8 mouse cellular contexts compared by ENCODE assay signal in the genomic region with DNA sequence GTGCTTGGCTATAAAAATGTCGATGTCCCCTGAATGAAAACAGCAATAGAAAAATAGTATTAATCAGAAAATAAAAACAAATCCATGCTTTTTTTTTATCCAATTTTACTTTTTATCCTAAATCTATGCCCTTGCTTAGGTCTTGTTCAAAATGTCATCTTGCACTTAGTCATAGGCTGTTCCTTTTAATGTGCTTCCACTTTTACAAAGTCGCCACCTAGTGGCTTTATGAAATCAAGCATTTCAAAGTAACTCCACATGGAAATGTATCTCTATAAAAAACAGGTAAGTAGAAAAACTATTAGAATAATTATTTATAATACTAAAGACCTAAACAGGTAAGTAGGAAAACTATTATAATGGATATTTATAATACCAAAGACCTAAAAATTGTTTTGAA. TPM values are rescaled to one million over a fixed set of nuclear protein-coding genes. Genes with fewer than 3 reads are reported as not detected.
DNase-seq lines count a peak whose midpoint lies in the region; ATAC-seq and TF ChIP-seq lines count a peak whose summit lies in the region.

No protein-coding gene starts in this region.

- H3K9ac ChIP-seq in heart, postnatal 0 days (replicated peaks; ENCODE audit: low read depth, low read length), result no peak overlapping the region

- H3K27ac ChIP-seq in heart, postnatal 0 days (ENCODE audit: low read depth), result no peak overlapping the region

- no peaks in the 10 kb centered on the region for H3K27me3 ChIP-seq in heart, postnatal 0 days (ENCODE audit: control insufficient read depth, insufficient read depth, low read length)
- H3K27me3 ChIP-seq in Patski, result peaks cover 4% of the 10 kb centered on the region

- POLR2A ChIA-PET in Patski (lab: Charles Lee), result no interaction called here

- intact Hi-C loops in heart, postnatal 36 days (cut with DNase I), result no loop called here

- TF ChIP-seq CTCF in heart, postnatal 0 days (IDR thresholded peaks at IDR 0.05; ENCODE audit: low read depth), result peak; percentile 66
- TF ChIP-seq CTCF in Patski (IDR thresholded peaks at IDR 0.05), result peak; percentile 52

- peaks cover 6% of the 10 kb centered on the region; the same call in 1 of the 2 replicates for H3K4me1 ChIP-seq in heart, postnatal 0 days (ENCODE audit: control insufficient read depth, insufficient read depth)

- no peak overlapping the region for H3K4me3 ChIP-seq in heart, postnatal 0 days (ENCODE audit: low read depth, low read length)

- no peak overlapping the region for H3K4me2 ChIP-seq in heart, postnatal 0 days (ENCODE audit: low read depth, low read length)

- no peak for ATAC-seq in heart, postnatal 0 days (ENCODE audit: insufficient read depth, low read depth)
- ATAC-seq in Patski, result peak; percentile 69

- DNase-seq in heart, postnatal 0 days (ENCODE audit: low spot score), result peak; percentile 54
- DNase-seq in heart, postnatal 36 days, result no peak
- DNase-seq in 3T3-L1 (ENCODE audit: low read depth, low spot score) (peak; percentile 79), Patski (ENCODE audit: low read depth, low spot score) (no peak)
- peak; percentile 54 for DNase-seq in induced T-regulatory cell, adult 2 months (ENCODE audit: low read depth)
- DNase-seq in T-cell, adult 2 months (ENCODE audit: low spot score), result no peak
- no peak for DNase-seq in right cerebral cortex, postnatal 14 days
- no peak for DNase-seq in urinary bladder, adult 2 months (ENCODE audit: low spot score)

- 45% methylated on average over 2 of the region's 2 CpGs for WGBS in heart, postnatal 0 days

- in situ Hi-C loops in Patski (cut with MboI; ENCODE audit: low pct_unique_long_range_greater_than_20kb), result no loop called here

- CTCF ChIA-PET in Patski (lab: Charles Lee), result interaction anchor here (0.9 to 1.7 kb wide), 5 partner anchors 11 to 29 kb away, joined by 3 to 5 read pairs (median 4); no protein-coding TSS in a partner anchor

- H3K9me3 ChIP-seq in heart, postnatal 0 days (replicated peaks; ENCODE audit: control insufficient read depth, low read length), result no peaks in the 10 kb centered on the region

- H3K36me3 ChIP-seq in heart, postnatal 0 days (replicated peaks; ENCODE audit: control insufficient read depth, insufficient read depth, low read length), result peaks cover 29% of the 10 kb centered on the region

- TF ChIP-seq EP300 in heart, postnatal 0 days (IDR thresholded peaks at IDR 0.05; ENCODE audit: low read depth), result no peak

RNA-seq across cellular contexts. Expression of gene Iqub, which starts 1.3 kb away (rescaled TPM):
- 0.15 TPM in 1 of 2 replicates, not detected in the other for total RNA-seq in heart, postnatal 0 days (2014; rRNA removed; ENCODE audit: low replicate concordance)
- 0.16 and 0.23 TPM in 2 replicates for polyA plus RNA-seq in heart, postnatal 0 days (2015; fragmentation: Nextera tagmentation; extraction: Ambion mirVana)
- total RNA-seq in heart, postnatal 36 days (2021), result under 1 TPM; 0.42 to 0.46 TPM
- not detected for polyA plus RNA-seq in Patski (2021)
- 0.06 and 0.12 TPM in 2 replicates for polyA plus RNA-seq in urinary bladder, adult 2 months (2012; rRNA removed)

RNA-seq across cellular contexts. Expression of gene Ndufa5, which starts 11.6 kb away (rescaled TPM):
- total RNA-seq in heart, postnatal 0 days (2014; rRNA removed; ENCODE audit: low replicate concordance), result 55.0 and 113 TPM in 2 replicates
- 1,697 and 1,774 TPM in 2 replicates for polyA plus RNA-seq in heart, postnatal 0 days (2015; fragmentation: Nextera tagmentation; extraction: Ambion mirVana)
- total RNA-seq in heart, postnatal 36 days (2021), result 1,000 to 10,000 TPM; 1,562 to 1,637 TPM
- 218 TPM for polyA plus RNA-seq in Patski (2021)
- polyA plus RNA-seq in urinary bladder, adult 2 months (2012; rRNA removed), result 32.5 and 59.8 TPM in 2 replicates

RNA-seq across cellular contexts. Expression of gene Asb15, which starts 11.7 kb away (rescaled TPM):
- 1.5 and 3.4 TPM in 2 replicates for total RNA-seq in heart, postnatal 0 days (2014; rRNA removed; ENCODE audit: low replicate concordance)
- 1.4 and 1.5 TPM in 2 replicates for polyA plus RNA-seq in heart, postnatal 0 days (2015; fragmentation: Nextera tagmentation; extraction: Ambion mirVana)
- 10 to 100 TPM; 52.2 to 59.3 TPM for total RNA-seq in heart, postnatal 36 days (2021)
- polyA plus RNA-seq in Patski (2021), result not detected
- polyA plus RNA-seq in urinary bladder, adult 2 months (2012; rRNA removed), result 0.21 and 0.26 TPM in 2 replicates

Comparison
In these comparisons a context has a peak if more than half of its experiments do, and no peak if none do; other contexts are left out.
1. DNase-seq: peak in heart, postnatal 0 days (single experiment), 3T3-L1 (single experiment) and induced T-regulatory cell, adult 2 months (single experiment); none in heart, postnatal 36 days (0 of 2), Patski (single experiment), T-cell, adult 2 months (single experiment), right cerebral cortex, postnatal 14 days (single experiment) and urinary bladder, adult 2 months (single experiment).